Mouse (Mus musculus): Measurements from ENCODE around the gene Tnk1. TPM values are rescaled to one million over a fixed set of nuclear protein-coding genes. Genes with fewer than 3 reads are reported as not detected.

The Tnk1 gene
- polyA plus RNA-seq, 1 experiment: not detected

DNA sequence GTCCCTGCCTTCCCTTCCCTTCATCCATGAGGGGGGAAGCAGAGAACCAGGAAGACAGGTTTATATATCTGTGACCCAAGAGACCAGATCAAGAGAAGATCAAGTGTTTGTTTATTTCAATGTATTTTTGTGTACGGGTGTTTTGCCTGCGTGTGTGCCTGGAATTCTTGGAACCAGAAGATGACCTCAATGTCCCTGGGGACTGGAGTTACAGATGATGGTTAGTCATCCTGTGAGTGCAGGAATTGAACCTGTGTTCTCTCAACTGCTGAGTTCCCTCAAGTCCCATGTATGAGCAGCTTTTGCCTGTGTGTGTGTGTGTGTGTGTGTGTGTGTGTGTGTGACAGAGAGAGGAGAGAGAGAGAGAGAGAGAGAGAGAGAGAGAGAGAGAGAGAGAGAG lies 50.9 kb downstream of the Tnk1 start:
- peaks cover 3% of the 10 kb centered on the region; the same call in 1 of the 2 replicates for H3K4me1 ChIP-seq (ENCODE audit: control insufficient read depth, insufficient read depth, low read length)
- TF ChIP-seq POLR2A (IDR thresholded peaks at IDR 0.05; ENCODE audit: borderline replicate concordance, low read depth, low read length) (no peak), CTCF (IDR thresholded peaks at IDR 0.05; ENCODE audit: low read depth, low read length) (no peak)
- H3K27ac ChIP-seq (ENCODE audit: insufficient read depth, low read depth, low read length): no peak overlapping the region
- H3K4me3 ChIP-seq (ENCODE audit: insufficient read depth, low read length): no peak overlapping the region

DNA sequence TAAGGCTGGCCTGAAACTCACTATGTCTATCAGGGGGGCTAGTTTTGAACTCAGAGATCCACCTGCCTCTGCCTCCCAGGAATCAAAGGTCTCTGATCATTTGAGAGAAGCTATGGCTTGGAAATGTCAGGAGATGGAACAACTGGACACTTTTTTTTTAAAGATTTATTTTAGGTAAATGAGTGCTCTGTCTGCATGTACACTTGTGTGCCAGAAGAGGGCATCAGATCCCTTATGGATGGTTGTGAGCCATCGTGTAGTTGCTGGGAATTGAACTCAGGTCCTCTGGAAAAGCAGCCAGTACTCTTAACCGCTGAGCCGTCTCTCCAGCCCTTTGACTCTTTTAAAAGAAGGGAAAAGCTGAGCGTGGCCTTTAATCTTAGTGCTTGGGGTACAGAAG lies 52.2 kb downstream of the Tnk1 start:
- H3K4me1 ChIP-seq (ENCODE audit: control insufficient read depth, insufficient read depth, low read length): peaks cover 3% of the 10 kb centered on the region; the same call in 1 of the 2 replicates
- no peak overlapping the region for H3K27ac ChIP-seq (ENCODE audit: insufficient read depth, low read depth, low read length)
- TF ChIP-seq POLR2A (IDR thresholded peaks at IDR 0.05; ENCODE audit: borderline replicate concordance, low read depth, low read length) (no peak), CTCF (IDR thresholded peaks at IDR 0.05; ENCODE audit: low read depth, low read length) (no peak)
- no peak overlapping the region for H3K4me3 ChIP-seq (ENCODE audit: insufficient read depth, low read length)

DNA sequence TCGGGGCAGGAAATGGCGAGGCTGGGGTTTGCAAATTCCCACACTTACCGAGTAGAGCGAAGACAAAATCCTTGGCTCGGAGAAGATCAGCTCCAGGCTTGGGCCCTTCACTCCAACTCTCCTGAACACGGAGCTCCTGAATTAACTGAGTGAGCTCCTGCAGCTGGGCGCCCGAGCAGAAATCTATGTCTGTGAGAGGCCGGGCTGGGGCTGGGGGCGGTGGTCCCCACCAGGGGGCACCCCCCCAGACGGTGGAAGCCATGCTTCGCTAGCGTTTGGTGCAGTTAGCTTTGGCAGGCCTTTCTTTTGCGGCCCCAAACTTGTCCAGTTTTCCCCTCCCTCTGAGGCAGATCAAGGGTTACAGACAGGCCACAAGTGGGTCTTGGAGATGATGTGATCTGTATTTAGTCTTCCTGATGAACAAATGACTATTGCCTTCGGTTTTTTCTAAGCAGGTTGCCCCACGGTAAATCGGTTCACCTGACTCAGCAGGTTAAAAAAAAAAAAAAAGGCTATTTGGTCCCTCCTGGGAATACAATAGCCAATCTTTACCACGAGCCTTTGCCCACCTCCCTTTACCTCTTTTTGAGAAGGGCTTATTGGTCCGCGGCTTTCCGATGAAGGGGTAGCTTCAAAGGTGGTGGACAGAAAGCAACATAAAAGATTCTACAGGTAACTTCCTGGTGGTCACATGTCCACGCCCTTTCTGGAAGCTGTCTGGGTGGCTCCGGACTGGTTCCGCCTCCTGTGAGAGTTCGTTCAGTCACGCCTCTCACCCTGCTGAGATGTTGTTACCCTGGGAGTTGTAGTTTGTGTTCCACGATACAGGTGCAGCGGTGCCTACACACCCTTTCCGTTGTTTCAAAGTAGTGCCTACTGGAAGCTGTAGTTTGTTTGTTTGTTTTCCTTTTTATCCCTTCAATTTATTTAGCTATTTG lies 53.3 kb downstream of the Tnk1 start, which contains the start of gene Tmem102:
Tmem102 (minus strand) TSS at position 653 of the 938 bp plus-strand sequence.
- no peak within 1 kb of the TSS for H3K4me3 ChIP-seq (ENCODE audit: insufficient read depth, low read length)
- TF ChIP-seq POLR2A (IDR thresholded peaks at IDR 0.05; ENCODE audit: borderline replicate concordance, low read depth, low read length): no peak
- no peak for TF ChIP-seq CTCF (IDR thresholded peaks at IDR 0.05; ENCODE audit: low read depth, low read length)
- peaks cover 3% of the 10 kb centered on the region; the same call in 1 of the 2 replicates for H3K4me1 ChIP-seq (ENCODE audit: control insufficient read depth, insufficient read depth, low read length)
- no peak within 1 kb of the TSS for H3K27ac ChIP-seq (ENCODE audit: insufficient read depth, low read depth, low read length)

DNA sequence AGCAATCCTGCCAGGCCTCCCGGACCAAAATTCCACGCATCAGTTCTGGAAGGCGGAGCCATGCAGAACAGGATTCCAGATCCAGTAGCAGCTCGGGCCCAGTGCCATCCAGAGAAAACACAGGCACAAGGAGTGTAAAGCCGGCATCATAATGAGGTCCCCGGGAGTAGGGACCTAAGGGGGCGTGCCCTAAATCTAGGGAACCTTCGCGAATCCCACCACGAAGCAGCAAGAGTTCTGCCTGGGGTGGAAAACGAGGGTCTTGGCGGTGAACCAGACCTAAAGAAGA lies 53.9 kb downstream of the Tnk1 start:
- Histone ChIP-seq H3K27ac (ENCODE audit: insufficient read depth, low read depth, low read length) (no peak overlapping the region), H3K4me3 (ENCODE audit: insufficient read depth, low read length) (no peak overlapping the region), H3K4me1 (ENCODE audit: control insufficient read depth, insufficient read depth, low read length) (peaks cover 3% of the 10 kb centered on the region; the same call in 1 of the 2 replicates)
- TF ChIP-seq POLR2A (IDR thresholded peaks at IDR 0.05; ENCODE audit: borderline replicate concordance, low read depth, low read length) (no peak), CTCF (IDR thresholded peaks at IDR 0.05; ENCODE audit: low read depth, low read length) (no peak)

DNA sequence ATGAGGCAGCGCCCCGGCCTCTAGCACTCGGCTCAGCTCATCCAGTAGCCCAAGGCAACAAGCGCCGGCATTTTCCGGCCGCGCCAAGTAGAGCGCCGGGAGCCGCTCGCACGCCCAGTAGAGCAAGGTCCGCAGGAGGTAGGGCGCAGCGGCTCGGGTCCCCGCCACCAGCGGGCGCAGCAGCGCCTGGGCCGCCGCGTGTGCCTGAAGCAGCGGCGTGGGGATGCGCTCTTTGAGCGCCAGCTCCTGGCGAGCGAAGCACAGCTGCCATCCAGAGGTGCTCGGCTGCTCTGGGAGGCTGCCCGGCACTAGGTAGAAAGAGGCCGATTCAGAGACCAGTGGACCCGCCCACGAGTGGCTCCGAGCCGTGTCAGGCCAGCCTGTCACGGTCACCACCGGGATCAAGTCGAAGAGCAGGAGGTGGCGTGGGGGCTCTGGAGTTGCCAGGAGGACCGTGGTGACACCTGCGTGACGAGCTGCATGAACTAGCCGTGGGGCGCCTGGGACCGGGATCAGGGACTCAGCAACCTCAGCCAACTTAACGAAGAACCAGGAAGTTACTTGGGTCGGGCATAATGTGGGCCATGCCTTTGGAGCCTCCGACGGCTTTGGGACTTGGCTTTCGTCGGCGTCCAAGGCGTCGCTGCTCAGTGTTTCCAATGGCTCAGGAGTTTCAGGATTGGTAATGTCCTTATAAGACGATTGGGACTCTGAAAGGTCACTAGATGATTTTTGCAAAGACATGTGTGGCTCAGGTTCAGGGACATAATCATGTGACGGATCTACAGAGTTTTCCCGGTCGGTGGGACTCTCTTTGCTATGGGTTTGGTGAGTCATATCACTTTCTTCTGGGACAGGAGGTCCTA lies 54.5 kb downstream of the Tnk1 start:
- no peak for TF ChIP-seq POLR2A (IDR thresholded peaks at IDR 0.05; ENCODE audit: borderline replicate concordance, low read depth, low read length)
- TF ChIP-seq CTCF (IDR thresholded peaks at IDR 0.05; ENCODE audit: low read depth, low read length): peak; percentile 13; the same call in 1 of the 2 replicates
- Histone ChIP-seq H3K4me3 (ENCODE audit: insufficient read depth, low read length) (peak overlapping the region; percentile 75), H3K27ac (ENCODE audit: insufficient read depth, low read depth, low read length) (peak overlapping the region; percentile 49), H3K4me1 (ENCODE audit: control insufficient read depth, insufficient read depth, low read length) (peaks cover 6% of the 10 kb centered on the region)

DNA sequence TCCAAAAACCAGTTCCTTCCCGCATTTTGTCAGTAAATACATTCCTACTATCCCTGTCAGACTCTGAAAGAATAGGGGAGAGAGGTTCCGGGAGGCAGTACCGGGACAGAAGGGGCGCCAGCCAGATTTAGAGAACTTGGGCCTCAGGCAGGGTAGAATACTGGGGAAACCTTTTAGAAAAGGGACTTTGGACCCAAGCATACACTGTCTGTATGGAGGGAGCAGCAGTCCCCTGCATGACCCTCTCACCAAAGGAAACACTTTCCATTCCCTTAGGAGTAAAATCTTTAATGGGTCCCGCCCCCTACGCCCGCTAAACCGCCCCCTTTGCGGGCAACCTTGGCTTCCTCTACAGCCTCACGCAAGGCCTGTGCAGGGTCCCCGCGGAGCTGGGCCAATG lies 55.2 kb downstream of the Tnk1 start:
- peak overlapping the region; percentile 75 for H3K4me3 ChIP-seq (ENCODE audit: insufficient read depth, low read length)
- peak overlapping the region; percentile 49 for H3K27ac ChIP-seq (ENCODE audit: insufficient read depth, low read depth, low read length)
- TF ChIP-seq POLR2A (IDR thresholded peaks at IDR 0.05; ENCODE audit: borderline replicate concordance, low read depth, low read length) (no peak), CTCF (IDR thresholded peaks at IDR 0.05; ENCODE audit: low read depth, low read length) (no peak)
- peaks cover 13% of the 10 kb centered on the region for H3K4me1 ChIP-seq (ENCODE audit: control insufficient read depth, insufficient read depth, low read length)

DNA sequence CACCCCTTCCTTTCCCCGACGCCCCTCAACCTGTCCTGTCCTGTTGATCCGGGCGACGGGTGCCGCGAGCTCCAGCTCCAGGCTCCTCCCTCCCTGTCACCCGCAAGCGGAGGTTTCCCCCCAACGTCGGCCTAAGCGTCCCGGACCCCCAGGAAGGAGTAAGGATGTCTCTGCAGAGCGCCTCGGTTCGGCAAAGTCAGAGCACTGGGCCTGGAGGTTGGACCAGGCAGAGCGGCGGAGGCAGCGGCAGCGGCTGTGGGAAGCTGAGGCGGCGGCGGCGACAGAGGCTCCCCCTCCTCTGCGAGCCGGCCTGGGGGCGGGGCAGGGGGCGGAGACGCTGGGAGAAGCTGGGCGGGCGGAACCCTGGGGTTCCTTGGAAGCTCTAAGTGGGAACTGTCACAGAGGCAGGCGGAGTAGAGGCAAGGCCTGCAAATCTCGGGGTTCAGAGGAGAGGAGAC lies 55.9 kb downstream of the Tnk1 start:
- Histone ChIP-seq H3K4me1 (ENCODE audit: control insufficient read depth, insufficient read depth, low read length) (peaks cover 19% of the 10 kb centered on the region), H3K27ac (ENCODE audit: insufficient read depth, low read depth, low read length) (peak overlapping the region; percentile 60), H3K4me3 (ENCODE audit: insufficient read depth, low read length) (peak overlapping the region; percentile 75)
- TF ChIP-seq POLR2A (IDR thresholded peaks at IDR 0.05; ENCODE audit: borderline replicate concordance, low read depth, low read length) (no peak), CTCF (IDR thresholded peaks at IDR 0.05; ENCODE audit: low read depth, low read length) (no peak)

DNA sequence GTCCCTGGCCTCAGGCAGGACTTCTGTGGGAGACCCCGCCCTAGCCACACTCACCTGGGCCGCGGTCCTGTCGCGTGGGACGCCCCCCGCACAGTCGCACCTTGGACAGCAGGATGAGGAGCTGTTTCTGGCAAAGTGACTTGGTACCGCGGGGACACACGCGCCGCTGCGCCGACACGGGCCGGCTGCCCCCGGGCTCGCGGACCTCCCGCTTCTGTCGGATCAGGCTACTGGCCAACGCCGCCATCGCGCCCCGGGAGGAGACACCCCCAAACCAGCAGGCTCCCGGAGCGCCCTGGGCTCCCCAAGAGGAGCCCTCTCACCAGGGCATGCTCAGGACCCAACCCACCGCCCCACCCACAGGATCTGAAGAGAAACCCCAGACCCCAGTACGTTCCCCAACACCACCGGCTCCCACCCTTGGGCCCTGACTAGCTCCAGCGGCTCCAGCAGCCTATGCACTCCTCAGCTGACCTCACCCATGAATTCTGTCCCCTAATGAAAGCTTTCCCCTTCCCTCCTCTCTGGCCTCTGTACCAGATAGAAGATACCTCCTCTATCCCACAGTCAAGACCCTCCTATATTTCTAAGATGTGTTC lies 57.1 kb downstream of the Tnk1 start, which contains the start of gene Fgf11:
Fgf11 (minus strand) TSS at position 479 of the 599 bp plus-strand sequence.
- Histone ChIP-seq H3K4me1 (ENCODE audit: control insufficient read depth, insufficient read depth, low read length) (peaks cover 24% of the 10 kb centered on the region), H3K4me3 (ENCODE audit: insufficient read depth, low read length) (peak within 1 kb of the TSS; percentile 75), H3K27ac (ENCODE audit: insufficient read depth, low read depth, low read length) (peak within 1 kb of the TSS; percentile 94)
- TF ChIP-seq POLR2A (IDR thresholded peaks at IDR 0.05; ENCODE audit: borderline replicate concordance, low read depth, low read length): no peak
- no peak for TF ChIP-seq CTCF (IDR thresholded peaks at IDR 0.05; ENCODE audit: low read depth, low read length)

Other genes with a start within 250 kb of the Tnk1 start
- gene Shbg, start 240.8 kb downstream of the Tnk1 start, polyA plus RNA-seq (2012; ENCODE audit: insufficient read depth, insufficient read length, missing spikeins): not detected in 2 replicates
- 2.5 and 4.3 TPM in 2 replicates for gene Sat2, start 236.7 kb downstream of the Tnk1 start, polyA plus RNA-seq (2012; ENCODE audit: insufficient read depth, insufficient read length, missing spikeins)
- 54.1 and 64.6 TPM in 2 replicates for gene Fxr2, start 225.7 kb downstream of the Tnk1 start, polyA plus RNA-seq (2012; ENCODE audit: insufficient read depth, insufficient read length, missing spikeins)
- gene Sox15, start 203.4 kb downstream of the Tnk1 start, polyA plus RNA-seq (2012; ENCODE audit: insufficient read depth, insufficient read length, missing spikeins): not detected in 2 replicates
- gene Mpdu1, start 196.1 kb downstream of the Tnk1 start, polyA plus RNA-seq (2012; ENCODE audit: insufficient read depth, insufficient read length, missing spikeins): 64.2 and 68.9 TPM in 2 replicates
- 1,401 and 1,598 TPM in 2 replicates for gene Cd68, start 192.6 kb downstream of the Tnk1 start, polyA plus RNA-seq (2012; ENCODE audit: insufficient read depth, insufficient read length, missing spikeins)
- 303 and 319 TPM in 2 replicates for gene Eif4a1, start 186.3 kb downstream of the Tnk1 start, polyA plus RNA-seq (2012; ENCODE audit: insufficient read depth, insufficient read length, missing spikeins)
- 120 and 131 TPM in 2 replicates for gene Senp3, start 176.6 kb downstream of the Tnk1 start, polyA plus RNA-seq (2012; ENCODE audit: insufficient read depth, insufficient read length, missing spikeins)
- gene Tnfsf13, start 172.9 kb downstream of the Tnk1 start, polyA plus RNA-seq (2012; ENCODE audit: insufficient read depth, insufficient read length, missing spikeins): 20.8 and 23.9 TPM in 2 replicates
- gene Tnfsf12, start 162.9 kb downstream of the Tnk1 start, polyA plus RNA-seq (2012; ENCODE audit: insufficient read depth, insufficient read length, missing spikeins): 97.6 and 101 TPM in 2 replicates
- gene Tnfsfm13, start 162.6 kb downstream of the Tnk1 start, polyA plus RNA-seq (2012; ENCODE audit: insufficient read depth, insufficient read length, missing spikeins): 43.9 and 59.4 TPM in 2 replicates
- gene Polr2a, start 100.1 kb downstream of the Tnk1 start, polyA plus RNA-seq (2012; ENCODE audit: insufficient read depth, insufficient read length, missing spikeins): 46.5 and 69.7 TPM in 2 replicates
- not detected in 2 replicates for gene Slc35g3, start 96.8 kb downstream of the Tnk1 start, polyA plus RNA-seq (2012; ENCODE audit: insufficient read depth, insufficient read length, missing spikeins)
- 28.8 and 38.2 TPM in 2 replicates for gene Zbtb4, start 92.8 kb downstream of the Tnk1 start, polyA plus RNA-seq (2012; ENCODE audit: insufficient read depth, insufficient read length, missing spikeins)
- 1.0 and 1.8 TPM in 2 replicates for gene Chrnb1, start 62.8 kb downstream of the Tnk1 start, polyA plus RNA-seq (2012; ENCODE audit: insufficient read depth, insufficient read length, missing spikeins)
- 27.9 and 29.7 TPM in 2 replicates for gene Fgf11, start 56.9 kb downstream of the Tnk1 start, polyA plus RNA-seq (2012; ENCODE audit: insufficient read depth, insufficient read length, missing spikeins)
- not detected in 2 replicates for gene Tmem102, start 53.1 kb downstream of the Tnk1 start, polyA plus RNA-seq (2012; ENCODE audit: insufficient read depth, insufficient read length, missing spikeins)
- gene Gm39566, start 43.4 kb downstream of the Tnk1 start, polyA plus RNA-seq (2012; ENCODE audit: insufficient read depth, insufficient read length, missing spikeins): not detected in 2 replicates
- not detected in 2 replicates for gene Spem2, start 40.3 kb downstream of the Tnk1 start, polyA plus RNA-seq (2012; ENCODE audit: insufficient read depth, insufficient read length, missing spikeins)
- gene Spem1, start 36.5 kb downstream of the Tnk1 start, polyA plus RNA-seq (2012; ENCODE audit: insufficient read depth, insufficient read length, missing spikeins): not detected in 2 replicates
- gene Nlgn2, start 20.9 kb downstream of the Tnk1 start, polyA plus RNA-seq (2012; ENCODE audit: insufficient read depth, insufficient read length, missing spikeins): 9.9 and 10.9 TPM in 2 replicates
- 253 and 279 TPM in 2 replicates for gene Tmem256, start 20.2 kb downstream of the Tnk1 start, polyA plus RNA-seq (2012; ENCODE audit: insufficient read depth, insufficient read length, missing spikeins)
- gene Plscr3, start 12.4 kb downstream of the Tnk1 start, polyA plus RNA-seq (2012; ENCODE audit: insufficient read depth, insufficient read length, missing spikeins): 58.6 and 68.1 TPM in 2 replicates
- gene Tmem95, start 19.3 kb upstream of the Tnk1 start, polyA plus RNA-seq (2012; ENCODE audit: insufficient read depth, insufficient read length, missing spikeins): not detected in 2 replicates
- gene Kctd11, start 22.7 kb upstream of the Tnk1 start, polyA plus RNA-seq (2012; ENCODE audit: insufficient read depth, insufficient read length, missing spikeins): 6.3 and 7.1 TPM in 2 replicates
- 0.66 TPM in 1 of 2 replicates, not detected in the other for gene Acap1, start 36.8 kb upstream of the Tnk1 start, polyA plus RNA-seq (2012; ENCODE audit: insufficient read depth, insufficient read length, missing spikeins)
- gene 2810408A11Rik, start 42.3 kb upstream of the Tnk1 start, polyA plus RNA-seq (2012; ENCODE audit: insufficient read depth, insufficient read length, missing spikeins): 1.4 TPM in 1 of 2 replicates, not detected in the other
- gene Neurl4, start 42.3 kb upstream of the Tnk1 start, polyA plus RNA-seq (2012; ENCODE audit: insufficient read depth, insufficient read length, missing spikeins): 15.8 and 16.9 TPM in 2 replicates
- gene Gps2, start 55.2 kb upstream of the Tnk1 start, polyA plus RNA-seq (2012; ENCODE audit: insufficient read depth, insufficient read length, missing spikeins): 92.8 and 103 TPM in 2 replicates
- 326 and 347 TPM in 2 replicates for gene Eif5a, start 63.2 kb upstream of the Tnk1 start, polyA plus RNA-seq (2012; ENCODE audit: insufficient read depth, insufficient read length, missing spikeins)
- gene Ybx2, start 77.1 kb upstream of the Tnk1 start, polyA plus RNA-seq (2012; ENCODE audit: insufficient read depth, insufficient read length, missing spikeins): not detected in 2 replicates
- not detected in 2 replicates for gene Slc2a4, start 89.5 kb upstream of the Tnk1 start, polyA plus RNA-seq (2012; ENCODE audit: insufficient read depth, insufficient read length, missing spikeins)
- gene Cldn7, start 106.0 kb upstream of the Tnk1 start, polyA plus RNA-seq (2012; ENCODE audit: insufficient read depth, insufficient read length, missing spikeins): not detected in 2 replicates
- 176 and 194 TPM in 2 replicates for gene Ctdnep1, start 122.4 kb upstream of the Tnk1 start, polyA plus RNA-seq (2012; ENCODE audit: insufficient read depth, insufficient read length, missing spikeins)
- gene Elp5, start 123.8 kb upstream of the Tnk1 start, polyA plus RNA-seq (2012; ENCODE audit: insufficient read depth, insufficient read length, missing spikeins): 41.4 and 49.8 TPM in 2 replicates
- gene Gabarap, start 132.4 kb upstream of the Tnk1 start, polyA plus RNA-seq (2012; ENCODE audit: insufficient read depth, insufficient read length, missing spikeins): 1,001 and 1,002 TPM in 2 replicates
- gene Phf23, start 137.0 kb upstream of the Tnk1 start, polyA plus RNA-seq (2012; ENCODE audit: insufficient read depth, insufficient read length, missing spikeins): 77.6 and 78.1 TPM in 2 replicates
- gene Dvl2, start 141.9 kb upstream of the Tnk1 start, polyA plus RNA-seq (2012; ENCODE audit: insufficient read depth, insufficient read length, missing spikeins): 20.4 and 25.8 TPM in 2 replicates
- gene Acadvl, start 156.7 kb upstream of the Tnk1 start, polyA plus RNA-seq (2012; ENCODE audit: insufficient read depth, insufficient read length, missing spikeins): 46.4 and 51.3 TPM in 2 replicates
- gene Dlg4, start 158.2 kb upstream of the Tnk1 start, polyA plus RNA-seq (2012; ENCODE audit: insufficient read depth, insufficient read length, missing spikeins): 31.1 and 34.0 TPM in 2 replicates
- gene Asgr1, start 195.4 kb upstream of the Tnk1 start, polyA plus RNA-seq (2012; ENCODE audit: insufficient read depth, insufficient read length, missing spikeins): not detected in 2 replicates
- 1.4 and 2.3 TPM in 2 replicates for gene Asgr2, start 233.9 kb upstream of the Tnk1 start, polyA plus RNA-seq (2012; ENCODE audit: insufficient read depth, insufficient read length, missing spikeins)

All from bone marrow macrophage, adult 2 months (primary cell).